Mouse (Mus musculus): Measurements from ENCODE around the gene Col23a1. TPM values are rescaled to one million over a fixed set of nuclear protein-coding genes. Genes with fewer than 3 reads are reported as not detected.

The Col23a1 gene
- polyA plus RNA-seq, 1 experiment from 2014 or later: 17.5 TPM

DNA sequence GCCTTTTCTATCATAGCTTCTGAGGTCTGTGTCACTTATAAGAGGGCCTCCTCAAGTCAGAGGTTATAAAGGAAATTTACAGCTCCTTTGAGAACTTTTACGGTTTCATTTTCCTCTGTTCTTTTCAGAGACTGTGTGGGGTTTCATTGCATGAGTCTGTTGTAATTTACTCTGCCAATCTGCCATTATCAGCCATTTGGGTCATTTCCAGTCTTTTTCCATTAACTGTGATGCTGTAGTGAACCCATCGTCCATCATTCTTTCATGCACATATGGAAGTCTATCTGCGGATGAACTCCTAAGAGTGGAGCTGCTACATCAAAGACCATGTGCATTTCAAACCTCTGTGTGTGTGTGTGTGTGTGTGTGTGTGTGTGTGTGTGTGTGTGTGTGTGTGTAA, 192.5 kb downstream of the Col23a1 start:
- Histone ChIP-seq H3K9ac (replicated peaks; ENCODE audit: low read length) (no peak overlapping the region), H3K27ac (replicated peaks; ENCODE audit: low read depth, low read length) (no peak overlapping the region), H3K9me3 (replicated peaks; ENCODE audit: control insufficient read depth, low read length) (no peaks in the 10 kb centered on the region), H3K4me3 (ENCODE audit: low read depth, low read length) (no peak overlapping the region), H3K4me1 (ENCODE audit: control insufficient read depth, insufficient read depth, low read length) (no peaks in the 10 kb centered on the region; the same call in 1 of the 2 replicates), H3K4me2 (ENCODE audit: low read depth, low read length) (no peak overlapping the region), H3K36me3 (replicated peaks; ENCODE audit: control insufficient read depth, insufficient read depth, low read depth, low read length) (no peaks in the 10 kb centered on the region), H3K27me3 (ENCODE audit: control insufficient read depth, insufficient read depth, low read length) (no peaks in the 10 kb centered on the region)
- ATAC-seq (replicated peaks; ENCODE audit: insufficient number of reproducible peaks, low FRiP score, low TSS enrichment, low read depth): no peak
- no peak for DNase-seq (ENCODE audit: low spot score)
- WGBS: 64% methylated on average over 3 of the region's 3 CpGs

DNA sequence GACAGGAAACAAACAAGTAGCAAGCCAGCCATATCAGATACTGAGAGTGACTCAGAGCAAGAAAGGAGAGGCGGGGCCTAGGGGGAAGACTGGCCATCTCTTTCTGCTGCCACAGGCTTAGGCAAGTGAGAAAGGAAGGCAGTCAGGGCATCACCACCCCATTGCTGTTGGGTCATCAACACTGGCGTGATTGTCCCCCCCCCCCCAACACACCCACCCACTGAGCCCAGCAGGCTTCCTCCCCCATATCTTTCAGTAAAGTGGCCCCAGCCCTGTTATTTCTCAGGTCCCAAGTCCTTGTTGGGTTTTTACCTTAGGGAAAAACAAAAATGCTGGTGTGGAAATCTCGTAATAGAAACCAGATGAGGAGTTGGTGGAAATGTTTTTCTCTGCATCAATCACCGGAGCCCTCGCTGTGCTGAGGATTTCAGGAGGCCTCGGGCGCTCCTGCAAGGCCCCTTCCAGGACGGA, 195.4 kb downstream of the Col23a1 start:
- Histone ChIP-seq H3K4me2 (ENCODE audit: low read depth, low read length) (no peak overlapping the region), H3K9ac (replicated peaks; ENCODE audit: low read length) (no peak overlapping the region), H3K27ac (replicated peaks; ENCODE audit: low read depth, low read length) (peak overlapping the region; percentile 71), H3K4me3 (ENCODE audit: low read depth, low read length) (no peak overlapping the region), H3K36me3 (replicated peaks; ENCODE audit: control insufficient read depth, insufficient read depth, low read depth, low read length) (no peaks in the 10 kb centered on the region), H3K4me1 (ENCODE audit: control insufficient read depth, insufficient read depth, low read length) (peaks cover 6% of the 10 kb centered on the region; the same call in 1 of the 2 replicates), H3K27me3 (ENCODE audit: control insufficient read depth, insufficient read depth, low read length) (no peaks in the 10 kb centered on the region), H3K9me3 (replicated peaks; ENCODE audit: control insufficient read depth, low read length) (no peaks in the 10 kb centered on the region)
- DNase-seq (ENCODE audit: low spot score): peak; percentile 86
- WGBS: 26% methylated on average over 8 of the region's 8 CpGs
- ATAC-seq (replicated peaks; ENCODE audit: insufficient number of reproducible peaks, low FRiP score, low TSS enrichment, low read depth): no peak

DNA sequence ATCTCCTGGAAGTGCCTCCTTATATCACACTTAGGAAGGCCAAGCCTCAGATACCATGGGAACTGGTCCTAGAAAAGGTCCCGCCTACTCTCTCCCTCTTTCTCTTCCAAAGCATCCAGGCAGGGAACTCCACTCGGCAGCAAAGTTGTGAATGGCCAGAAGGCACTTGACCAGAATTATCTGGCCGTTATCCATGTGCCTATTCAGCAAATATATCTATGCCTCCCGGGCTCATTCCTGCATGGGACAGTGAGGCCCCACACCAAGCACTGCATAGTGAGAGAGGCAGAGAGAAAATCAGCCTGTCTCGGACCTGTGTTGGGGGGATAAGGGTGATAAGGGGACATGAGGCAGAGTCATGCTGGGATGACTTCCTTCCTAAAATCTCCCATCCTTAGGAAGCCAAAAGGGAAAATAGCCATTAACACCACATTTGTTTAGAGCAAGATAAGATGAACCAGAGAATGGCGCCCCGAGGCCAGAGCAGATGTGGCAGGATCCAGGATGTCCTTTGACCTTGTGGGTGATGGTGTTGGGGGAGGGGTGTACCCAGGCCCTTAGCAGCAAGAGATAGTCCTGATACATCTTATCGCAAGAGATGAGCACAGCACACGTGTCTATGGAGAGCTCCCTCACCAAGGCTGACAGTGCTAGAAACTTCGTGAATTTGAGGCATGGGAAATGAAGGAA, 196.2 kb downstream of the Col23a1 start:
- H3K27me3 ChIP-seq (ENCODE audit: control insufficient read depth, insufficient read depth, low read length): no peaks in the 10 kb centered on the region
- H3K36me3 ChIP-seq (replicated peaks; ENCODE audit: control insufficient read depth, insufficient read depth, low read depth, low read length): no peaks in the 10 kb centered on the region
- ATAC-seq (replicated peaks; ENCODE audit: insufficient number of reproducible peaks, low FRiP score, low TSS enrichment, low read depth) (no peak), DNase-seq (ENCODE audit: low spot score) (no peak)
- no peak overlapping the region for H3K4me2 ChIP-seq (ENCODE audit: low read depth, low read length)
- WGBS: 50% methylated on average over 10 of the region's 10 CpGs
- H3K9me3 ChIP-seq (replicated peaks; ENCODE audit: control insufficient read depth, low read length): no peaks in the 10 kb centered on the region
- no peak overlapping the region for H3K4me3 ChIP-seq (ENCODE audit: low read depth, low read length)
- no peak overlapping the region for H3K9ac ChIP-seq (replicated peaks; ENCODE audit: low read length)
- H3K4me1 ChIP-seq (ENCODE audit: control insufficient read depth, insufficient read depth, low read length): peaks cover 6% of the 10 kb centered on the region; the same call in 1 of the 2 replicates
- H3K27ac ChIP-seq (replicated peaks; ENCODE audit: low read depth, low read length): peak overlapping the region; percentile 71

DNA sequence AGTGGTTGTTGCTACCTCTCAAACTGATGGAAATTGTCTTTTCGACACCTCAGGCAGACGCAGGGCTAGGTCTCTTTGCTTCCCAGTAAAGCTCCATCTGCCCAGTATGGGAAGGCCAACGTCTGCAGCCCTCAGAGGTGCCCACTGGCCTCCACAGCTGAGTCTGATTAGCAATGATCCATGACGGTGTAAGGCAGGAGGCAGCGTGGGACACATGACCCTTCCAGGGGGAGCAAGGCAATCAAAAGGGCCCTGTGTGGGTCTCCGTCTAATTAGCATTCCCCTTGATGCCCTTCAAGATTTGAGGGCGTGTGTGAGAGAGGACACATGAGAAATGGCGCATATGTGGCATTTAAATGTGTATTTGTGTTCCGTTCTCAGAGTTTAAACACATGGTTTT, 199.1 kb downstream of the Col23a1 start:
- ATAC-seq (replicated peaks; ENCODE audit: insufficient number of reproducible peaks, low FRiP score, low TSS enrichment, low read depth) (0 out of 2 replicates have a peak, but pooled peaks have one; percentile 41), DNase-seq (ENCODE audit: low spot score) (peak; percentile 78)
- Histone ChIP-seq H3K9me3 (replicated peaks; ENCODE audit: control insufficient read depth, low read length) (no peaks in the 10 kb centered on the region), H3K9ac (replicated peaks; ENCODE audit: low read length) (no peak overlapping the region), H3K27me3 (ENCODE audit: control insufficient read depth, insufficient read depth, low read length) (no peaks in the 10 kb centered on the region), H3K36me3 (replicated peaks; ENCODE audit: control insufficient read depth, insufficient read depth, low read depth, low read length) (no peaks in the 10 kb centered on the region), H3K4me1 (ENCODE audit: control insufficient read depth, insufficient read depth, low read length) (peaks cover 6% of the 10 kb centered on the region; the same call in 1 of the 2 replicates), H3K4me3 (ENCODE audit: low read depth, low read length) (no peak overlapping the region), H3K27ac (replicated peaks; ENCODE audit: low read depth, low read length) (no peak overlapping the region), H3K4me2 (ENCODE audit: low read depth, low read length) (no peak overlapping the region)
- WGBS: 18% methylated on average over 9 of the region's 9 CpGs

- WGBS: 80% methylated on average over 4 of the region's 4 CpGs
- no peak for DNase-seq (ENCODE audit: low spot score)
- Histone ChIP-seq H3K27me3 (ENCODE audit: control insufficient read depth, insufficient read depth, low read length) (no peaks in the 10 kb centered on the region), H3K9ac (replicated peaks; ENCODE audit: low read length) (no peak overlapping the region), H3K4me1 (ENCODE audit: control insufficient read depth, insufficient read depth, low read length) (0 out of 2 replicates have a peak, but pooled peaks cover 4% of the 10 kb centered on the region), H3K9me3 (replicated peaks; ENCODE audit: control insufficient read depth, low read length) (no peaks in the 10 kb centered on the region), H3K36me3 (replicated peaks; ENCODE audit: control insufficient read depth, insufficient read depth, low read depth, low read length) (no peaks in the 10 kb centered on the region), H3K27ac (replicated peaks; ENCODE audit: low read depth, low read length) (no peak overlapping the region), H3K4me2 (ENCODE audit: low read depth, low read length) (no peak overlapping the region), H3K4me3 (ENCODE audit: low read depth, low read length) (no peak overlapping the region)
- ATAC-seq (replicated peaks; ENCODE audit: insufficient number of reproducible peaks, low FRiP score, low TSS enrichment, low read depth): no peak
Measured at GRCm38 (mm10) chr11:51493421-51493820, 203.7 kb downstream of the Col23a1 start.

DNA sequence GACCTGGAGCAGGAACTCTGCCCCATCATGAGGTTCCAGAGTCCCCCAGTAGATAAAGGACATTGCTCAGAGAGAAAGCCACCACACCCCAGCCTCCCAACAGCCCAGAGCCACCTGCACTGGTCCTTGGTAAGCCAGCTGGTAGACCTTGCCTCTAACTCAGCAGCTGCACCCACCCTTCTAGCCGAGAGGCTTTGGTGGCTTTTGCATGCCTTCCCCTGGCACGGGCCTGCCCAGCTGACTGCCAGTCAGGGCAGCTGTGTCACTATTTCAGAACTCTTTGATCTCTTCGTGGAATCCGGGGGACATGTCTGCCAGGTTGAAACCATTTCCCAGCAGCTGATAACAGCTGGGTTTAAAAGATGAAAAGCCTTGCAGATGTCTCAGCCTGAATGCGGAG, 204.5 kb downstream of the Col23a1 start:
- 64% methylated on average over 5 of the region's 5 CpGs for WGBS
- Histone ChIP-seq H3K4me3 (ENCODE audit: low read depth, low read length) (no peak overlapping the region), H3K4me2 (ENCODE audit: low read depth, low read length) (no peak overlapping the region), H3K4me1 (ENCODE audit: control insufficient read depth, insufficient read depth, low read length) (no peaks in the 10 kb centered on the region), H3K9me3 (replicated peaks; ENCODE audit: control insufficient read depth, low read length) (no peaks in the 10 kb centered on the region), H3K36me3 (replicated peaks; ENCODE audit: control insufficient read depth, insufficient read depth, low read depth, low read length) (no peaks in the 10 kb centered on the region), H3K27ac (replicated peaks; ENCODE audit: low read depth, low read length) (no peak overlapping the region), H3K27me3 (ENCODE audit: control insufficient read depth, insufficient read depth, low read length) (no peaks in the 10 kb centered on the region), H3K9ac (replicated peaks; ENCODE audit: low read length) (no peak overlapping the region)
- ATAC-seq (replicated peaks; ENCODE audit: insufficient number of reproducible peaks, low FRiP score, low TSS enrichment, low read depth) (no peak), DNase-seq (ENCODE audit: low spot score) (no peak)

DNA sequence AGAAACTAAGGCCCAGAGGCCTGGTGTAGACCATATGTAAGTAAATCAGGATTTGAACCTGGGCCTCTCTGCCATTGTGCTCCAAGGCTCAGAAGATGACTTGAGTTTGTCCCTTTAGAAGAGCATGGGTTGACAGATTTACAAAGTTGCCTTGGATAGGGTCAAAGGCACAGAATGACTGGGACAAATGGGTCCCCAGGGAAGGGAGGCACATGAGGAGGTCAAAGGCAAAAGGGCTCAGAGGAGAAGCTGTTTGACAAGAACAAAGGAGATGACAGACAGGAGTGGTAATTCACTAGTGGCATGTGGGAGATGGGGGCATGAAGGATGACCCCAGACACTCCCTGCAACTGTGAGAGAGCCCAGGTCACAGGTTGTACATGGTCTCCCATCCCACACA, 210.1 kb downstream of the Col23a1 start:
- Histone ChIP-seq H3K27me3 (ENCODE audit: control insufficient read depth, insufficient read depth, low read length) (no peaks in the 10 kb centered on the region), H3K9ac (replicated peaks; ENCODE audit: low read length) (no peak overlapping the region), H3K36me3 (replicated peaks; ENCODE audit: control insufficient read depth, insufficient read depth, low read depth, low read length) (no peaks in the 10 kb centered on the region), H3K4me1 (ENCODE audit: control insufficient read depth, insufficient read depth, low read length) (no peaks in the 10 kb centered on the region), H3K4me2 (ENCODE audit: low read depth, low read length) (no peak overlapping the region), H3K4me3 (ENCODE audit: low read depth, low read length) (no peak overlapping the region), H3K9me3 (replicated peaks; ENCODE audit: control insufficient read depth, low read length) (no peaks in the 10 kb centered on the region), H3K27ac (replicated peaks; ENCODE audit: low read depth, low read length) (no peak overlapping the region)
- no peak for ATAC-seq (replicated peaks; ENCODE audit: insufficient number of reproducible peaks, low FRiP score, low TSS enrichment, low read depth)
- DNase-seq (ENCODE audit: low spot score): no peak

DNA sequence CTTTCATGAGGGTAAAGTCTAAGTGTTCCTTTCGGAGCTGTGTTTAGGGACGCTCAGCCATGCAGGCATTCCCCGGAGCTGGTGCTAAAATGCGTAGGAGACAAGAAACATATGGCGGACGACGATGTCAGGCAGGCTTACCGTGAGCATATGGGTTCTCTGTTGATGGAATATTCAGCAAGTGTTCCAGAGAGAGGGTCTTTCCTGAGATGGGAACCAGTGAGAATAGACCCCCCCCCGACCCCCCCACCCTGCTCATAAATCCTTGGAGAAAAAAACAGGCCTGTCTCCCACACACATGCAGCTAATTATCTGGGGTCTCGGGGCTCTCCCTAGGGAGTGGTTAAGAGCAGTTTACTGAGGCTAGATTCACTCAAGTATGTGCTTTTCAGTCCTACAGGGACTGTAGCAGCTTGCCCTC, 212.7 kb downstream of the Col23a1 start:
- Histone ChIP-seq H3K27me3 (ENCODE audit: control insufficient read depth, insufficient read depth, low read length) (no peaks in the 10 kb centered on the region), H3K9me3 (replicated peaks; ENCODE audit: control insufficient read depth, low read length) (no peaks in the 10 kb centered on the region), H3K36me3 (replicated peaks; ENCODE audit: control insufficient read depth, insufficient read depth, low read depth, low read length) (no peaks in the 10 kb centered on the region), H3K4me2 (ENCODE audit: low read depth, low read length) (no peak overlapping the region), H3K4me1 (ENCODE audit: control insufficient read depth, insufficient read depth, low read length) (no peaks in the 10 kb centered on the region), H3K4me3 (ENCODE audit: low read depth, low read length) (no peak overlapping the region), H3K9ac (replicated peaks; ENCODE audit: low read length) (no peak overlapping the region), H3K27ac (replicated peaks; ENCODE audit: low read depth, low read length) (no peak overlapping the region)
- DNase-seq (ENCODE audit: low spot score) (peak; percentile 51), ATAC-seq (replicated peaks; ENCODE audit: insufficient number of reproducible peaks, low FRiP score, low TSS enrichment, low read depth) (no peak)
- 60% methylated on average over 10 of the region's 10 CpGs for WGBS

Measured in embryonic facial prominence, embryonic 11.5 days (tissue).